Mouse (Mus musculus): ENCODE measurements around the gene Dnajc28. TPM values are rescaled to one million over a fixed set of nuclear protein-coding genes. Genes with fewer than 3 reads are reported as not detected.

Gene Dnajc28
- polyA plus RNA-seq, 1 experiment from 2014 or later, result 6.1 TPM

DNA sequence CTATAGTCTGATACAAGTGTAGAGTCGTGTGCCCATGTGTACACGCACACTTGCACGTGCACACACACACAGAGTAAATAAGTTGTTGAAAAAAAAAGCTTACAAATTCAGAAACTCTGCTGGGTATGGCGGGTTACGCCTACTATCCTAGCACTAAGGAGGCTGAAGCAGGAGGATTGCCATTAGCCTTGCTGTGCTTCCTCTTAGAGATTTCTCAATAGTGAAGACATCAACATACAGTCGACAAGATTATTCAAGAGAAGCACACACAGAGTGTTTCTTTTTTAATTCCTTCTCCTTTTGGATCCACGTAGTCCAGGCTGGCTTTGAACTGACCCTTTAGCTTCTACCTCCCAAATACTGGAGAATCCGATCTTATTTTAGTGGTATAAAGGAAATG, 21.3 kb upstream of the Dnajc28 start:
- no peak overlapping the region for H3K9ac ChIP-seq (ENCODE audit: low read depth, low read length)
- no peak for ATAC-seq (ENCODE audit: low FRiP score)
- H3K36me3 ChIP-seq (ENCODE audit: control insufficient read depth, insufficient read depth, low read length), result peaks cover 12% of the 10 kb centered on the region; the same call in 1 of the 2 replicates
- H3K4me2 ChIP-seq (replicated peaks; ENCODE audit: low read depth, low read length), result no peak overlapping the region
- no peak overlapping the region for H3K27ac ChIP-seq (ENCODE audit: low read depth, low read length)
- H3K4me1 ChIP-seq (replicated peaks; ENCODE audit: control insufficient read depth, insufficient read depth, low read length), result no peaks in the 10 kb centered on the region
- no peaks in the 10 kb centered on the region for H3K9me3 ChIP-seq (ENCODE audit: control insufficient read depth, low read length)
- WGBS, result 96% methylated on average over 8 of the region's 8 CpGs
- no peaks in the 10 kb centered on the region for H3K27me3 ChIP-seq (ENCODE audit: control insufficient read depth, insufficient read depth, low read length)
- H3K4me3 ChIP-seq (ENCODE audit: low read depth, low read length), result no peak overlapping the region
- DNase-seq (ENCODE audit: low spot score), result no peak

- Histone ChIP-seq H3K4me1 (replicated peaks; ENCODE audit: control insufficient read depth, insufficient read depth, low read length) (no peaks in the 10 kb centered on the region), H3K27ac (ENCODE audit: low read depth, low read length) (no peak overlapping the region), H3K9me3 (ENCODE audit: control insufficient read depth, low read length) (no peaks in the 10 kb centered on the region), H3K36me3 (ENCODE audit: control insufficient read depth, insufficient read depth, low read length) (peaks cover 13% of the 10 kb centered on the region; the same call in 1 of the 2 replicates), H3K4me2 (replicated peaks; ENCODE audit: low read depth, low read length) (no peak overlapping the region), H3K4me3 (ENCODE audit: low read depth, low read length) (no peak overlapping the region), H3K27me3 (ENCODE audit: control insufficient read depth, insufficient read depth, low read length) (no peaks in the 10 kb centered on the region), H3K9ac (ENCODE audit: low read depth, low read length) (no peak overlapping the region)
- WGBS, result 98% methylated on average over 2 of the region's 2 CpGs
- ATAC-seq (ENCODE audit: low FRiP score) (no peak), DNase-seq (ENCODE audit: low spot score) (no peak)
Observed at GRCm38 (mm10) chr16:91639636-91640035, 20.8 kb upstream of the Dnajc28 start.

DNA sequence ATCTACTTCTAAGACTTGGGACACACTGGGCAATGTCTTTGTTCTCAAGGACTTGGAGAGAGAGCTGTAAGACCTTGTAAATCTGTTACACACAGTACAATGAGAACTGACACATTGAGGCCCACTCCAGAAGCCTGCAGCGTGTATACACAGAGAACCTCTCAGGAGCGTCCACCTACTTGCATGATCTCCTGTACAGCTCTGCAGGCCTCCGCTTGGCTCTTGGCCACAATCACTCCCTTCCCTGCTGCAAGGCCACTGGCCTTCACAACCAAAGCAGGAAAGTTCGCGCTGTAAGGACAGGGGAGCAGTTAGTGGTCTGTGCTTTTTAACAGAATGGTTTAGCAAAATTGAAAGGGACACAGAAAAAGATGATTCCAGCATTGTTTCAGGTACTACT, 20.3 kb upstream of the Dnajc28 start:
- Histone ChIP-seq H3K36me3 (ENCODE audit: control insufficient read depth, insufficient read depth, low read length) (peaks cover 13% of the 10 kb centered on the region; the same call in 1 of the 2 replicates), H3K9me3 (ENCODE audit: control insufficient read depth, low read length) (no peaks in the 10 kb centered on the region), H3K9ac (ENCODE audit: low read depth, low read length) (no peak overlapping the region), H3K4me3 (ENCODE audit: low read depth, low read length) (no peak overlapping the region), H3K27ac (ENCODE audit: low read depth, low read length) (no peak overlapping the region), H3K27me3 (ENCODE audit: control insufficient read depth, insufficient read depth, low read length) (no peaks in the 10 kb centered on the region), H3K4me2 (replicated peaks; ENCODE audit: low read depth, low read length) (no peak overlapping the region), H3K4me1 (replicated peaks; ENCODE audit: control insufficient read depth, insufficient read depth, low read length) (no peaks in the 10 kb centered on the region)
- 97% methylated on average over 5 of the region's 5 CpGs for WGBS
- ATAC-seq (ENCODE audit: low FRiP score) (no peak), DNase-seq (ENCODE audit: low spot score) (no peak)

DNA sequence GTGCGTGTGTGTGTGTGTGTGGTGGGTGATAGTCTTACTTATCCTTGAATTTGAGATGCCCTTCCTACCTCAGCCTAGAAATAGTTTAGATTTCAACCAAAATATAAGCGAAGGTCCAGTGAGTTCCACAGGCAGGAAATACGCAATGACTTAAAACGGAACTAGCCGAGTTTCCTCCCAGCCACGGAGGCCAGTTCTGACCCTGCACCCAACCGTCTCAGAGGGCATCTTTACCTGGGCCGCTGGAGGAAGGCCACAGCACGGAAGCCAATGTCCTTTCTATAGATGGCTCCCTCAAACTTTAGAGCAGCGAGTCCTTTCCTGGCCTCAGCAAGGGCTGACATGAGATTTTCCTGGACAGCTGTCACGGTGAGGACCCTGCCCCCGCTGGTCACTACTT, 14.8 kb upstream of the Dnajc28 start:
- H3K9me3 ChIP-seq (ENCODE audit: control insufficient read depth, low read length), result no peaks in the 10 kb centered on the region
- ATAC-seq (ENCODE audit: low FRiP score), result no peak
- no peak overlapping the region for H3K4me2 ChIP-seq (replicated peaks; ENCODE audit: low read depth, low read length)
- WGBS, result 91% methylated on average over 12 of the region's 12 CpGs
- no peak overlapping the region for H3K4me3 ChIP-seq (ENCODE audit: low read depth, low read length)
- H3K9ac ChIP-seq (ENCODE audit: low read depth, low read length), result no peak overlapping the region
- H3K36me3 ChIP-seq (ENCODE audit: control insufficient read depth, insufficient read depth, low read length), result peaks cover 15% of the 10 kb centered on the region; the same call in 1 of the 2 replicates
- no peaks in the 10 kb centered on the region for H3K27me3 ChIP-seq (ENCODE audit: control insufficient read depth, insufficient read depth, low read length)
- DNase-seq (ENCODE audit: low spot score), result no peak
- H3K4me1 ChIP-seq (replicated peaks; ENCODE audit: control insufficient read depth, insufficient read depth, low read length), result no peaks in the 10 kb centered on the region
- no peak overlapping the region for H3K27ac ChIP-seq (ENCODE audit: low read depth, low read length)

DNA sequence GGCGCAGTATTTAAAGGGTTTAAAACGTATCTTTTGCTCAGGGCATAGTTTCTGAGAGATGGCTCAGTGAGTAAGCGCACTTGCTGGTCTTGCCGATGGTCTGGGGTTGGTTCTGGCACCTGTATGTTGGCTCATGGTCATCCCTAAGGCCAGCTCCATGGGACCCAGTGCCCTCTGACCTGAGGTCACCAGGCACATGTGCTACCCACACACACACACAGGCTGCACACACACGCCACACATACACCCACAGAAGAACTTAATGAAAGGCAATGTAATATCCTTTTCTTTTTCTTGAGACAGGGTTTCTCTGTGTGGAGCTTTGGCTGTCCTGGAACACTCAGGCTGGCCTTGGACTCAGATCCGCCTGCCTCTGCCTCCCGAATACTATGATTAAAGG, 14.1 kb upstream of the Dnajc28 start:
- Histone ChIP-seq H3K36me3 (ENCODE audit: control insufficient read depth, insufficient read depth, low read length) (peaks cover 19% of the 10 kb centered on the region; the same call in 1 of the 2 replicates), H3K27ac (ENCODE audit: low read depth, low read length) (no peak overlapping the region)
- WGBS, result 93% methylated on average over 7 of the region's 7 CpGs

GRCm38 (mm10) chr16:91632439-91632838, 13.6 kb upstream of the Dnajc28 start:
- no peaks in the 10 kb centered on the region for H3K4me1 ChIP-seq (replicated peaks; ENCODE audit: control insufficient read depth, insufficient read depth, low read length)
- no peaks in the 10 kb centered on the region for H3K9me3 ChIP-seq (ENCODE audit: control insufficient read depth, low read length)
- H3K27me3 ChIP-seq (ENCODE audit: control insufficient read depth, insufficient read depth, low read length), result no peaks in the 10 kb centered on the region
- H3K9ac ChIP-seq (ENCODE audit: low read depth, low read length), result no peak overlapping the region
- no peak overlapping the region for H3K4me3 ChIP-seq (ENCODE audit: low read depth, low read length)
- WGBS, result 94% methylated on average over 5 of the region's 5 CpGs
- DNase-seq (ENCODE audit: low spot score), result no peak
- no peak overlapping the region for H3K4me2 ChIP-seq (replicated peaks; ENCODE audit: low read depth, low read length)
- ATAC-seq (ENCODE audit: low FRiP score), result no peak
- H3K27ac ChIP-seq (ENCODE audit: low read depth, low read length), result no peak overlapping the region
- H3K36me3 ChIP-seq (ENCODE audit: control insufficient read depth, insufficient read depth, low read length), result peaks cover 22% of the 10 kb centered on the region; the same call in 1 of the 2 replicates

More for the DNA sequence above, 14.1 kb upstream of the Dnajc28 start:
- Histone ChIP-seq H3K27me3 (ENCODE audit: control insufficient read depth, insufficient read depth, low read length) (no peaks in the 10 kb centered on the region), H3K4me3 (ENCODE audit: low read depth, low read length) (no peak overlapping the region), H3K9ac (ENCODE audit: low read depth, low read length) (no peak overlapping the region), H3K9me3 (ENCODE audit: control insufficient read depth, low read length) (no peaks in the 10 kb centered on the region), H3K4me1 (replicated peaks; ENCODE audit: control insufficient read depth, insufficient read depth, low read length) (no peaks in the 10 kb centered on the region), H3K4me2 (replicated peaks; ENCODE audit: low read depth, low read length) (no peak overlapping the region)
- ATAC-seq (ENCODE audit: low FRiP score) (no peak), DNase-seq (ENCODE audit: low spot score) (no peak)

GRCm38 (mm10) chr16:91630584-91630983, 11.8 kb upstream of the Dnajc28 start:
- H3K27me3 ChIP-seq (ENCODE audit: control insufficient read depth, insufficient read depth, low read length), result no peaks in the 10 kb centered on the region
- DNase-seq (ENCODE audit: low spot score) (no peak), ATAC-seq (ENCODE audit: low FRiP score) (no peak)
- no peak overlapping the region for H3K4me3 ChIP-seq (ENCODE audit: low read depth, low read length)
- no peak overlapping the region for H3K27ac ChIP-seq (ENCODE audit: low read depth, low read length)
- WGBS, result 70% methylated on average over 1 of the region's 1 CpGs
- no peak overlapping the region for H3K9ac ChIP-seq (ENCODE audit: low read depth, low read length)
- H3K9me3 ChIP-seq (ENCODE audit: control insufficient read depth, low read length), result no peaks in the 10 kb centered on the region
- no peaks in the 10 kb centered on the region for H3K4me1 ChIP-seq (replicated peaks; ENCODE audit: control insufficient read depth, insufficient read depth, low read length)
- no peak overlapping the region for H3K4me2 ChIP-seq (replicated peaks; ENCODE audit: low read depth, low read length)
- peaks cover 17% of the 10 kb centered on the region; the same call in 1 of the 2 replicates for H3K36me3 ChIP-seq (ENCODE audit: control insufficient read depth, insufficient read depth, low read length)

DNA sequence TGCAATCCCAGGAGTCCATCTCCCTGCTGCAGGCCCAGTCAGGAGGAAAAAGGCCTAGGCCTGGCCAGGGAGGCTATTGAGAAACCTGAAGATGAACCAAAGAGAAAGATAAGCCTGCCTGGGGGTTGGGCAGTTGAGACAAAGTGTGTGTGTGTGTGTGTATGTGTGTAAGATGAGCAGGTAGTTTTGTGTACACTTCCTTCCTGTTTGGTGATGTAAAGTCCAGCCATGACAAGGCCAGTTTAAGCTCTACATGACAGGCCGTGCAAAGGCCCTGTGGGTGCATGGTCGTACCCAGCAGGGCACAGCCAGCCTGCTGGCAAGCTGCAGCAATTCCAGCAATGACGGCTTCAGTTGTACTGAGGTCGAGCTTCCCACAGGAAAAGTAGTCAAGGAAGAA, 10.9 kb upstream of the Dnajc28 start:
- no peaks in the 10 kb centered on the region for H3K9me3 ChIP-seq (ENCODE audit: control insufficient read depth, low read length)
- no peak overlapping the region for H3K4me2 ChIP-seq (replicated peaks; ENCODE audit: low read depth, low read length)
- H3K4me1 ChIP-seq (replicated peaks; ENCODE audit: control insufficient read depth, insufficient read depth, low read length), result no peaks in the 10 kb centered on the region
- H3K27me3 ChIP-seq (ENCODE audit: control insufficient read depth, insufficient read depth, low read length), result no peaks in the 10 kb centered on the region
- peaks cover 13% of the 10 kb centered on the region; the same call in 1 of the 2 replicates for H3K36me3 ChIP-seq (ENCODE audit: control insufficient read depth, insufficient read depth, low read length)
- no peak overlapping the region for H3K4me3 ChIP-seq (ENCODE audit: low read depth, low read length)
- H3K9ac ChIP-seq (ENCODE audit: low read depth, low read length), result no peak overlapping the region
- H3K27ac ChIP-seq (ENCODE audit: low read depth, low read length), result no peak overlapping the region
- WGBS, result 99% methylated on average over 4 of the region's 4 CpGs
- DNase-seq (ENCODE audit: low spot score) (no peak), ATAC-seq (ENCODE audit: low FRiP score) (no peak)

DNA sequence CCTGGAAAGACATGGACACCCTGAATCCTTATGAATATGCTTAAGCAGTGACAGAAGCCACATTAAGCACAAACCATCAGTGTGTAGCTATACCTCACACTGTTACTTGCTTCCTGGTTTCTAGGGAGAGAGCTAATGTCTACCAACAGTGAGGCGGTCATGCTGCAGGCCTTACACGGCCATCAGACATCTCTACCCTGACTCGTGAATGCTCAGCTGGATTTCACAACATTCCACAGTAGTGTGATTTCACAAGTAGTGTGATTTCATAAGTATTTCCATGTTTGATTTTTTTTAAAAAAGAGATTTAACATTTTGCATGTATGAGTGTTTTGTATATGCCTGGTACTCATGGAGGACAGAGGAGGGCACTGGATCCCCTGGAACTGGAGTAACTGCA, 9.8 kb upstream of the Dnajc28 start:
- H3K9ac ChIP-seq (ENCODE audit: low read depth, low read length), result no peak overlapping the region
- H3K36me3 ChIP-seq (ENCODE audit: control insufficient read depth, insufficient read depth, low read length), result peaks cover 13% of the 10 kb centered on the region; the same call in 1 of the 2 replicates
- no peak overlapping the region for H3K4me3 ChIP-seq (ENCODE audit: low read depth, low read length)
- 95% methylated on average over 3 of the region's 3 CpGs for WGBS
- H3K4me2 ChIP-seq (replicated peaks; ENCODE audit: low read depth, low read length), result no peak overlapping the region
- ATAC-seq (ENCODE audit: low FRiP score), result no peak
- no peak for DNase-seq (ENCODE audit: low spot score)
- no peaks in the 10 kb centered on the region for H3K4me1 ChIP-seq (replicated peaks; ENCODE audit: control insufficient read depth, insufficient read depth, low read length)
- H3K27me3 ChIP-seq (ENCODE audit: control insufficient read depth, insufficient read depth, low read length), result no peaks in the 10 kb centered on the region
- H3K9me3 ChIP-seq (ENCODE audit: control insufficient read depth, low read length), result no peaks in the 10 kb centered on the region
- H3K27ac ChIP-seq (ENCODE audit: low read depth, low read length), result no peak overlapping the region
